Mouse (Mus musculus): ENCODE measurements around the gene 4930432K21Rik.

The 4930432K21Rik gene

DNA sequence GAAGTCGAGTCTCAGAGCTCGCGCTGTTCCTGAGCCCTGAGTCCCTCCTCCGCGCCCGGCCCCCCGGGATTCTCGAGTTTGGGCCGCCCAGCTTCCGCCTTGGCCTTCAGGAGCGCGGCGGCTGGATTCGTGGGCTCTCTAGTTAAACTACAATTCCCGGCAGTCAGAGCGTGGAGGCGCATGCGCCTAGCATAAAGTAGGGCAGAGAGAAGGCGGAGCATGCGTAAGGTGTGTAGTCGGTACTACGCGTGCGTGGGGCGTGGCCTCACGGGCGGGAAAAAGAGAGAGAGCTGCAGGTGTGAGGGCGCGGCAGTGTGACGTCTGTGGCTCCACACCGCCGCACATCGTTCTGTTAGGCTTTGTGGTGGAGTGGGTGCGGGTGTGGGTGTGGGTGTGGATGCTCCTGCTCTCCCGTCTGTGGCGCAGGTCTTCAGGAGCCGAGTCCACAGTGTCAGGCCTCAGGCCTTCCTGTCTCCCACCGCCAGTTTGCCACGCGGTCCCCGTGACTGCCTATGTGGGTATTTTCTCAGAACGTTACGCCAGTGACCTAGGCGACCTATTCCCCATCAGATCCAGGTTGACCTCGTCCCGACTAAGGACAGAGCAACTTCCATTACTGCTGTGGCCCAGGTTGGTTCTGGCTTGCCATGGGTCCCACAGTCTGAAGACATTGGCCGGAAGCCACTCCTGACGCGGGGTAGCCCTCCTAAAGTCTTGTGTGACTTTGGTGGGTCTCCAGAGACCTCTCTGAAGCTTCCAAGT is at the start of gene 4930432K21Rik, which contains the start of gene Cc2d1a:
TSS of gene 4930432K21Rik (plus strand) at position 257 of the 762 bp plus-strand sequence.
TSS of gene Cc2d1a (minus strand) at position 168 of the 762 bp plus-strand sequence.
- peak; percentile 96 for DNase-seq

DNA sequence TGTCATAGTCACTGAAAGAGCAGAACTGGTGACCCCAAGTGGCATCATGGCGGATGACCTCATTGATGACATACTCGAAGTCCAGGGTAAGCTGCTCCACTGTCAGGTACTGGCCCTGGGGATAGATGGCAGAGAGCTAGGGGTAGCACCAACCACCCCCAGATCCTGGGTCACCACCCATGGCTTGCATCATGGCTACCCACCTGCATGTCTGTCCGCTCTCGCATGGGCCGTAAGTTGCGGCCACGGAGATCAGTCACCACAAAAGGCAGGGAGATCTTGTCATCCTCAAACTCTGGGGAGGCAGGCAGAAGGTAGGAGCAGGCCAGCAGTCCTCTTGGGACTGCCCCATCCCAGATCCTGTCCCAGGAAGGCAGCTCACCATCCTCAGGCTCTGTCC is 49.4 kb upstream of the 4930432K21Rik start:
- no peak for DNase-seq

DNA sequence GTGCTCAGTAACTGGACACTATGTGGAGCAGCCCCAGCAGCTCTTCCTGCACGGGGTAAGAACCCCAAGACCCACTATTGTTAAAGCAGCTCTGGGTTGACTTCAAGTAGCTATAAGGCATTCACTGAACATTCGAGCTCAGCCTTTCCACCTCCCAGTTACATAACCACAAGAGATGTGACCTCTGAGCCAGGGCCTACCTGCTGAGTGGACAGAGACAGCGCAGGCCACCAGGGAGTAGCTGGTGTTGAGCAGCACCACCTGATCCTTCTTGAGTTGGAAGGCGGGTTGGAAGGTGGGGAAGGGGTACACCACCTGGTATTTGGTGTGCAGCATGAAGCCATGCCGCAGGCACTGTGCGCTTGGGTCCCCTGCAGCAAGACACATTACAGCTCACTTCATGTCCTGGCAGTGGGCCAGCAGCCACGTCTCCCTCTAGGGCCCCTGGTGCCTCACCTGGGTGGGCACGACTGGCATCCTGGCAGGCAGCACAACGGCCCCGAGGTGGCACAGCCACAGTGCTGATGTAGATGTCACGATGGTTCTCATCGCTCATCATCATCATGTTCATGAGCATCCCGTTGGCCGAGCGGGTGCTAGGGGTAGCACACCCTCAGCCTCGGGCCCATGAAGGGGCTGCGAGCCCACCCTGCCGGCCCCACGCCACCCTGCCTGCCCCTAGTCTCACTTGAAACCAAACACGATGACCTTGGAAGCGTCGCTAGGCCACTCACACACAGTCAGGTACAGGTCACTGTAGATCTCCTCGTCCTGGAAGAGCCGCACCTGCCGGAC is 46.2 kb upstream of the 4930432K21Rik start:
- no peak for DNase-seq

- peak; percentile 62 for DNase-seq
Measured at GRCm38 (mm10) chr8:84103601-84104000, 44.2 kb upstream of the 4930432K21Rik start.

DNA sequence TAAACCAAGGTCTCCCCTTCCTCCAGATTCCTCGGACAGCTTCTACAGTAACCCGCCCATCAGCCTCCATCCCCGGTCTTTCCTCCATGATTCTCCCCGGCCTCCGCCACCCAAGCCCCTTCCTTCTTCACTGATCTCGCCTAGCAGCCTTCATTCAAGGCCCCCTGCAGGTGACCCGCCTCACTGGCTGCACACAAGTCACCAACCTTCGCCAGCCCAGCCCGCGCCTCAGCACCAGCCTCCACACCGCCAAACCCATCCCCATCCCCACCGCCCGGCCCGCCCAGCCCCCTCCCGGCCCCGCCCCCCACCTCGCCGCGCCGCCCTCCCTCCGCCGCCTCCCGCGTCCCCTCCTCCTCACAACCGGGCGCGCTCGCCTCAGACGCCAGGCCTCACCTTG is 43.6 kb upstream of the 4930432K21Rik start:
- peak; percentile 77 for DNase-seq

DNA sequence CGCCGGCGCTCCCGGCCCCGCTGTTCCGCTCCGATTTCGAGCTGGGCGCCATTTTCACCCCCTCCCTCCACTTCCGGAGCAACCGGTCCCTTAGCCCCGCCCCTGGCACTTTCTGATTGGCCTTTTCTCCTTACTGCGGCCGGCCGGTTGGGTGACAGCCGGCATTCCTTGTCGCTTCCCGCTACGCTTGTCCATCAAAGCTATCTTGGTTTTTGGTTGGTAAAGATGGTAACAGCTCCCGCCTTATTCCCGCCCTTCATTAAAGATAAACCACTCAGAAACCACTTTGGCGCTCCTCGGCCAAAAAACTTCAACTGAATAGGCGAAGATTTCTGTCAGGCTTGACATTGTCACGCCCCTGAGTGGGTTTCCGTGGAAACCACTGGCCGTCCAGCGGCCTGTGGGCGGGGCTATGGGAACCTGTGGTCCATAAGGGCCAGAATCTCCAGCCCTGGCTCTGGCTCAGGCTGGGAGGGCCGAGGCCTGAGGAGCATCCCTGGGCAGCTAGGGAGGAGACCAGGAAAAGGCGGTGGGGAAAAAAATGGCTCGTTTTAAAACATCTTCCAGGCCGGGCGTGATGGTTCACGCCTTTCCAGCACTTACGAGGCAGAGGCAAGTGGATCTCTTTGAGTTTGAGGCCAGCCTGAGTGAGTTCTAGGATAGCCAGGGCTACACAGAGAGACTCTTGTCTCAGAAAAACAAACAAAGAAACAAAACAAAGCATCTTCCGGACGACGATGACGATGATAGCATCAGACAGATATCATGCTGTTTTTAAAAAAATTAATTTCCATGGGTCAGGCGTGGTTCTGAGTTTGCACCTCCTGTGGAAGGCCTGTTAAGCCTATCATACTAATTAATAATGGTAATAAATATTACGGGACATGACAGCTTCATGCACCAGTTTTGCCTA is 42.9 kb upstream of the 4930432K21Rik start, which contains the start of gene Dcaf15:
TSS of gene Dcaf15 (minus strand) at position 72 of the 913 bp plus-strand sequence.
- DNase-seq: peak; percentile 100

- no peak for DNase-seq
Measured at GRCm38 (mm10) chr8:84105676-84106075, 42.1 kb upstream of the 4930432K21Rik start.

- DNase-seq: no peak
Measured at GRCm38 (mm10) chr8:84106216-84107040, 41.4 kb upstream of the 4930432K21Rik start.

DNA sequence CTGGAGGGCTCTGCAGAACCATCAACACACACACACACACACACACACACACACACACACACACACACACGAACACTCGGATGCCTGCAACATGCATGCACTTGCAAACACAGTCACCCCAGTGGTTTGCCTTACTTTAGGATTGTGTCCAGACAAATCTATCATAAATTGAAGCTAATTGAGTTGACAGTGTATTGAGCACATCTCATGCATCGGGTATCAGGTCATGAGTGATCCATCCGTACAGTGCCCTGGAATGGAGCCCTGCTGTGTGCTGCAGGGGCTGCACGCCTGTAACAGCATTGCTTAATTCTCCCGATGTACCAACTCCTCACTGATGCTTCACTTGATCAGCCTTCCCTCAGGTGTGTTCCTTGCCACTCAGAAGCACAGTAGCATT is 32.2 kb upstream of the 4930432K21Rik start:
- no peak for DNase-seq

DNA sequence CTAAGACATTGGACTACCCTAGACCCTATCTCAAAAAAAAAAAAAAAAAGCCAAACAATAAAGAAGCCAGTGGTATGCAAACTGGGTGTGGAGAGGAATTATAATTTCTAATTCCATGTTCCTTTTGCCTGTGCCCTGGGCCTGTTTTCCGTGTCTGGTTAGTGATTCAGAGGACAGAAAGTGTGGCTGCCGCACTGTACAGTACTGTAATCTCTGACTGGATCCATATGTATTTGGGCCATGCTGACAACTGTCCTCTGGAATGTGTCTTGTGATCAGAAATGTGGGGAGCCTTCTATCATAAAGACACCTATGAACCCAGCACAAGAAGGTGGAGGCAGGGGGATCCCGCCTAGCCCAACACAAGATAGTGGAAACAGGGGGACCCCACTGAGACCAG is 25.7 kb upstream of the 4930432K21Rik start:
- DNase-seq: no peak

- DNase-seq: peak; percentile 81
Measured at GRCm38 (mm10) chr8:84125656-84126055, 22.2 kb upstream of the 4930432K21Rik start, which contains the start of gene Podnl1. Podnl1 (plus strand) TSS chr8:84125989.

GRCm38 (mm10) chr8:84126742-84127141 is 21.1 kb upstream of the 4930432K21Rik start:
- no peak for DNase-seq

DNA sequence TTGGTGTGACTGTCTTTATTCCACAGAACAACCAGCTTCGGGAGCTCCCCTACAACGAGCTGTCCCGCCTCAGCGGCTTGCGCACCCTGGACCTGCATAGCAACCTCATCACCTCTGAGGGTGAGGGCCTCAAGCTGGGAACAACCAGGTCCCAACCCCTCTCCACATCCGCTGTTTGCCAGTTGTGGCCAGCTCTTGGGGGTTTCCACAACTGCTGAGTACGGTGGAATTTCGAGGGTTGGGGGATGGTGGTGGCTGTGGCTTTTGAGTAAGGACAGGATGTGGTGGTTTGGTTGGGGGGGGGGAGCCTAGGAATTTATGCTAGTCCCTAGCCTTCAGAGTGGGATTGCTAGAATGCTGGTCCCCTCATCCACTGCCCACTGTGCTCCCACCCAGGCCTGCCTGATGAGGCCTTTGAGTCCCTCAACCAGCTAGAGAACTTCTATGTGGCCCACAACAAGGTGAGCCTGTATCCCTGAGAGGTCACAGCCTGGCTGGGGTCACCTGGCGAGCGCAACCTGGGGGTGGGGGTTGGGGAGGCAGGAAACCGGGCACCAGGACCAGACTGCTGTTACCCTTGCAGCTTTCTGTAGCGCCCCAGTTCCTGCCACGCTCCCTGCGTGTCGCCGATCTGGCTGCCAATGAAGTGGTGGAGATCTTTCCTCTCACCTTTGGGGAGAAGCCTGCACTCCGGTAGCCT is 20.5 kb upstream of the 4930432K21Rik start:
- DNase-seq: peak; percentile 31

DNA sequence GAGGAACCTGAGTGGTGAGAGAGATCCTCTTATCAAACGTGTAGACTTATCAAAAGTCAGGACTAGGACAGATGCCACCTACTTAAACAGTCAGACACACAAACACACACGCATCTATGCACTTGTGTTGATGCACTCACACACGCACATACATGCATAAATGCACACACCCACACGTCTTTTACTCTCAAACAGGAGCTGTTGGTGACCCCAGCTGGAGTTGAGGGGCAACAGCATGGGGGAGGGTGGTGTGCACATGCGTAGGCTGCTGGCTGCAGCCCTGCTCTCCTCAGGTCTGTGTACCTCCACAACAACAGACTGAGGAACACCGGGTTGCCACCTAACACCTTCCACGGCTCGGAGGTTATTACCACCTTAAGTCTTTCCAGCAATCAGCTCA is 19.5 kb upstream of the 4930432K21Rik start:
- no peak for DNase-seq

DNA sequence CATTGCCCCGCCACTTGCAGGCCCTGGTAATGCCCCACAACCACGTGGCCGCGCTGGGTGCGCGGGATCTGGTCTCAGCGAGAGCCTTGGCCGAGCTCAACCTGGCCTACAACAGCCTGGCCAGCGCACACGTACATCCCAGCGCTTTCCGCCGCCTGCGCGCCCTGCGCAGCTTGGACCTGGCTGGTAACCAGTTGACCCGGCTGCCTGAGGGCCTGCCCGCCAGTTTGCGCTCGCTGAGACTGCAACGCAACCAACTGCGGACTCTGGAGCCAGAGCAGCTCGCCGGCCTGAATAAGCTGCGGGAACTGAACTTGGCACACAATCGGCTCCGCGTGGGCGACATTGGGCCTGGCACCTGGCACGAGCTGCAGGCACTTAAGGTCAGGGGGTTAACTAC is 17.0 kb upstream of the 4930432K21Rik start:
- DNase-seq: no peak

- no peak for DNase-seq
Measured at GRCm38 (mm10) chr8:84132225-84132624, 15.6 kb upstream of the 4930432K21Rik start.

DNA sequence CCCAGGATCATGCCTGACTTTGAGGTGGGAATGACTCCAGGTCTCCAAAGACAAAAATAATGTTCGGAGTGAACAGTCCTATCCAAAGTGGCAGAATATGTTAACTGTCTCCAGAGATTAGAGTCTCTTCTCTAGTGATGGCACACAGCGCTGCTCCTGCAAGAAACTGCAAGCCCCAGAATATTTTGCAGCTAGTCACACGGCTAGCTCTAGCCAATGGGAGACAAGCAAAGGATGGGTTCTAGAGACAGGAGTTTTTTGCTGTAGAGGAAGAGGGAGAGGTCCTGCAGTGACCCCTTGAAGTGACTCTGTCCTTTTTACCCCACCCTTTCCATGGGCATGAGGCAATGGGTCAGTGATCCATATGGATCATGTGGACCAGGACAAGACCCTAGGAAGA is 10.0 kb upstream of the 4930432K21Rik start:
- DNase-seq: no peak

DNA sequence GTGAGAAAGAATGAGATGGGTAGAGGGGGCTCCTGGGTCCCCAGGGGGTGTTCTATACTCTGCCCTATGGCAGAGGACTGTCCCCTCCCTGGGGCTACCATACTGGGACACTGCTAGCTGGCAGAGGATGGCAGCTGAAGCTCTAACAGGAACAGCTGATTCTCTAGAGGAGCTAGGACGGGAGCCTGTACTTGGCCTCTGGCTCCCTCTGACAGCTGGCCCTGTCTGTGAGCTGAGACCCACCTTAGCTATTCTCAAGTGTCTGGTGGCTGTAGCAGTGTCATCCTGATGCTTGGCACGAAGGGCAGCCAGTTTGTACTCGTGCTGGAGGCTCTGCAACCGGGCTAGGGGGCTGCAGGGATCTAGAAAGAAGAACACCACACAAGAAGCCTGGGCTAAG is 7.0 kb upstream of the 4930432K21Rik start:
- no peak for DNase-seq

DNA sequence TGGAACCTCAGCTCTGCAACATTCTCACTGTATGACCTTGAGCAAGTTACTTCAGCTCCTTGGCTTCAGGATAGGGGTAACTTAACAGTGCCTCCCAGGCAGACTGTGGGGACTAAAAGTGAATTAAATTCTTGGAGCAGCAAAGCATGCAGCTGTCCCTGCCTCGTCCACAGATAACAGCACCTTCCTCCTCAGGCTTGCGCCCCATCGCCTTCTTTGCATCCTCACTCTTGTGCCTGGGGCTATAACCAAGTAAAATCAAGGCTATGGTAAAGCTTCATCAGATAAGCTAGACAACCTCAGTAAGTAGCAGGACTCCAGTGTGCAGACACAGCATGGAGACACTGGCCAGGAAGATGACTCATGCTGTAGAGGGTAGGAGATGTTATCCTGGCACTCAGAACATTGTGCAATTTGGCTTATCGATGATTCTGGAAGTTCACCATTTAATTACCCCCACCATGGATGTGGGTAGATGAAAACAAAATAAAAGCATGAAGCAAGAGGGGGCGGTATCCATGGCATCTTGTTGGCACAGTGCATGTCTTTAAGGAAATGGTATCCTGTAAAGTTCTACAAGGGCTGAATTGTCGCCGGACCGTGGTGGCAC is 3.1 kb upstream of the 4930432K21Rik start:
- no peak for DNase-seq

- DNase-seq: peak; percentile 66
Measured at GRCm38 (mm10) chr8:84147324-84147766, 480 bp upstream of the 4930432K21Rik start.

- peak; percentile 65 for DNase-seq
Measured at GRCm38 (mm10) chr8:84148531-84148850, 666 bp downstream of the 4930432K21Rik start.

Measured in lung, postnatal 10 days (tissue).